Mouse (Mus musculus): ENCODE data around the gene Ube2m.

Gene Ube2m

GRCm38 (mm10) chr7:13034148-13034977 is 3.7 kb downstream of the Ube2m start, which contains the start of gene Chmp2a:
Gene Chmp2a, minus strand, starts transcription at chr7:13034807.
- in situ Hi-C loops (cut with MboI), result no loop called here

DNA sequence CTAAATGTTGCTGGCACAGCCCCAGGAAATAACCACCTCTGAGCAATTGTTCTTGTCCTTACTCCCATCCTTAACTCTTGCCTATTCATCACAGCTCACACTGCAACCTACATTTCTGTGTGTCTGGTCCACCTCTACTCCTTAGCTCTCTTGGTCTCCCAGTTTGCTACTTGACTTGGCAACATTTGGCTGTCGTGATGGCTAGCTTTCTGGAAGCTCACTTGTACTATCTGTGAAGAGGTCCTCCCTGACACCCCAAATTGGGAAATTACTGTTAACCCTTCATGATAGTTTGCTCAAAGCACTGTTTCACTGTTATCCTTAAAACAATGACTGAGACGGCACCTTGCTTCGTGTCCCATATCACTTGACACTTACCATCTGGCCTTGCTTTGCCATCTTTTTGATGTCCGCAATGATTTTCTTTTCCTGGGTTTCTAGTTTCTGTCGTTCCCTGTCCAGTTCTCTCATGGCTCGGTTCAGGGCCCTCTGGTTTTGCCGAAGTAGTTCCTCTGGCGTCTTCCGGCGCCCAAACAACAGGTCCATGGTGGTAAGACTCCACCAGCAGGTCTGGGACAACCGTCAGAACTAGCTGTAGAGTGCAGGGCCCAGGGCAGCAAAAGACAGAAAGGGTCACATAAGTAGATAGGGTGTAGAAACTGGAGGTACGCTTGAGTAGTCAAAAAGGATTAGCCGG is 4.5 kb downstream of the Ube2m start:
- in situ Hi-C loops (cut with MboI), result no loop called here

GRCm38 (mm10) chr7:13032541-13032940 is 5.5 kb downstream of the Ube2m start:
- in situ Hi-C loops (cut with MboI), result no loop called here

GRCm38 (mm10) chr7:13031983-13032382 is 6.1 kb downstream of the Ube2m start:
- in situ Hi-C loops (cut with MboI), result no loop called here

DNA sequence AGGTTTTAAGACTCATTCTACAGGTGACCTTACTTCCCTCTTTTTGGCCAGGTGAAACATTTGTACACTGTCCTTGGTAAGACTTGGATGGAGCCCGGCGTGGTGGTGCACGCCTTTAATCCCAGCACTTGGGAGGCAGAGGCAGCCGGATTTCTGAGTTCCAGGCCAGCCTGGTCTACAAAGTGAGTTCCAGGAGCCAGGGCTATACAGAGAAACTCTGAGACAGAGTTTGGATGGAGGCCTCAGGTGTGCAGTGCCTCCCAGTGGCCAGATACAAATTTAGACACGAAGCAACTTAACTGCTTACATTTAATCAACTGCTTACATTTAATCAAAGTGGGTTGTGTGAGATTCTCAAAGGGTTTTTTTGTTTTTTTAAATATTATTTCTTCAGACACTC is 7.0 kb downstream of the Ube2m start:
- in situ Hi-C loops (cut with MboI), result no loop called here

GRCm38 (mm10) chr7:13028986-13029385 is 9.1 kb downstream of the Ube2m start:
- in situ Hi-C loops (cut with MboI), result no loop called here

GRCm38 (mm10) chr7:13025511-13026112 is 12.5 kb downstream of the Ube2m start:
- in situ Hi-C loops (cut with MboI), result no loop called here

DNA sequence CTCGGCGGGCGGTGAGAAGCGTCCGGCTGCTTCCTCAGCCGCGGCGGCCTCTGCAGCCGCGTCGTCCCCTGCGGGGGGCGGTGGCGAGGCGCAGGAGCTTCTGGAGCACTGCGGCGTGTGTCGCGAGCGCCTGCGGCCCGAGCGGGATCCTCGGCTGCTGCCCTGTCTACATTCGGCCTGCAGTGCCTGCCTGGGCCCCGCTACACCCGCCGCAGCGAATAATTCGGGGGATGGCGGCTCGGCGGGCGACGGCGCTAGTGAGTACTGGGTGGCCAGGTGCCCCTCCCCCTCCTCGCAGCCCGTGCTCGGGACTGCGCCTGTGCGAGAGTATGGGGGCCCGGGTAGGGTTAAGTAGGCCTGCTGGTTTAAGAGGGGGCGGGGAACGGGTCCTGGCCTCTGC is 13.3 kb downstream of the Ube2m start:
- in situ Hi-C loops (cut with MboI), result loop anchor here (25.0 kb wide), 1 partner anchor 538 kb away; the partner anchor contains the start of gene Zfp606

GRCm38 (mm10) chr7:13023928-13024731 is 13.9 kb downstream of the Ube2m start:
- in situ Hi-C loops (cut with MboI), result loop anchor here (25.0 kb wide), 1 partner anchor 537 kb away; the partner anchor contains the start of gene Zfp606

DNA sequence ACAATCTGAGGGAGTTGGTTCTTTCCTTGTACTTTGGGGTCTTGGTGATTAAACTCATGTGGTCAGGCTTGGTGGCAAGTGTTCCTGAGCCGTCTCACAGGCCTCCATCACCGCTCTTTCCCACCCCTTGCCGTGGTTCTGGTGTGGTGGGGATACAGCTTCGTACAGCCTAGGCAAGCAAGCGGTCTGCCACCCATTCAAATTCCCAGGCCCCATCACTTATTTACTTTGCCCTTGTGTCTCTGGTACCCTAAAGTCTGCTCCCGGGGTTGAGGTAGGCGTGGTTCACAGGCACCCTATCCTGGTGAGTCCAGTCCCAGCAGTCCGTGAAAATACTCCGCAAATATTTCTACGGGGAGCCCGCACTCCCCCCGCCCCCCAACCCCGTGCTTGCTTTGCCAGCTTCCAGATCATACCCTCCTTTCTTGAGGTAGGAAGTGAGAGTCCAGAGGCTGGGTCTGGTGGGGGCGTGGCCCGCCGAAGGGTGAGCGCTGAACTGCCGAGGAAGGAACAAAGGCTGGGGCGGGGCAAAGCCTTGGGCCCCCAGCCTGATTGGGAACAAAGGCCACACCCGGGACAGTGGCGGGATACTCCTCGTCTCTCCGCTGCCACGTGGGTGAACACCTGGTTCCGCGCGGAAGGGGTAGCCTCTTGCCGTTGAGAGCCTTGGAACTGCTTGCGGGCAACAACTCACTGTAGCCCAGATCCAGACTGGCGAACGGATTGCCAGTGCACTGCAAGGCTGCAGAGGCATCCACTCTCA is 15.1 kb downstream of the Ube2m start:
- in situ Hi-C loops (cut with MboI), result loop anchor here (25.0 kb wide), 1 partner anchor 536 kb away; the partner anchor contains the start of gene Zfp606

DNA sequence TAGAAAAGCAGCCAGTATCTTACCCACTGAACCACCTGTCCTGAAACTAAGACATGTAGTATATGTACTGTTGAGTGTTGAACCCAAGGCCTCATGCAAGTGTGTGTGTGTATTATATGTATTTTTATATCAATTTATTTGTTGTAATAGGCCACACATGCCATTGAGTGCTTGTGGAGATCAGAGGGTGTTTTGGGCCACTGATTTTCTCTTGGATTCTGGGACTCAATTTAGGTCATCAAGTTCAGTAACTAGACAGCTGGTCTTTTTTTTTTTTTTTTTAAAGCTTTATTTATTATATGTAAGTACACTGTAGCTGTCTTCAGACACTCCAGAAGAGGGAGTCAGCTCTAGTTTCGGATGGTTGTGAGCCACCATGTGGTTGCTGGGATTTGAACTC is 22.9 kb downstream of the Ube2m start:
- in situ Hi-C loops (cut with MboI), result loop anchor here (25.0 kb wide), 1 partner anchor 528 kb away; the partner anchor contains the start of gene Zfp606

DNA sequence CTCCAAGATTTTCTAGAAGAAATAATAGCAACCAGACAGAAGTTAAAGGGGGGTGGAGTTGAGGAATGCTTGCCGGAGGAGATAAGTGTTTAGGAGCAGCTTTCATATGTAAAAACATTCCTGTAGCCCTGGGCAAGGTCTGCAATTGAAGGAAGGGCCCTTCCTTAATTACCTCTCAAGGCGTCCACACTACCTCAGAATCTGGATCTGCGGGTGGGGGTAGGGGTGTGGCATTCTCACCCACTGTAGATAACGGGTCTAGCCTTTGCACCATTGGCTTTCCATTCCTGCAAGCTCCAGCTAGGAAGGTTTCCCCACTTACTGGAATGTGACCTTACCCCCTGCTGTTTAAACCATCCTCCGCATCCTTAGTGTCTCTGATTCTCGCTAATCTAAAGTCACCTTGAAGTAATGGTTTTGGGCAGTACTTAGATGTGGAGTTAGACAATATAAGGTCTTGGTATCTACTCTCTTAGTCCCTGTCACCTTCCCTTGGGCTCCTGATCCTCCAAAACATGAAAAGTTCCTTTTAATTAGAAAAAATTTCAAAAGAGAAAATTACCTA is 23.7 kb downstream of the Ube2m start:
- in situ Hi-C loops (cut with MboI), result loop anchor here (25.0 kb wide), 1 partner anchor 527 kb away; the partner anchor contains the start of gene Zfp606

- in situ Hi-C loops (cut with MboI), result loop anchor here (25.0 kb wide), 1 partner anchor 526 kb away; the partner anchor contains the start of gene Zfp606
These were observed 24.4 kb downstream of the Ube2m start for GRCm38 (mm10) chr7:13013671-13014070.

DNA sequence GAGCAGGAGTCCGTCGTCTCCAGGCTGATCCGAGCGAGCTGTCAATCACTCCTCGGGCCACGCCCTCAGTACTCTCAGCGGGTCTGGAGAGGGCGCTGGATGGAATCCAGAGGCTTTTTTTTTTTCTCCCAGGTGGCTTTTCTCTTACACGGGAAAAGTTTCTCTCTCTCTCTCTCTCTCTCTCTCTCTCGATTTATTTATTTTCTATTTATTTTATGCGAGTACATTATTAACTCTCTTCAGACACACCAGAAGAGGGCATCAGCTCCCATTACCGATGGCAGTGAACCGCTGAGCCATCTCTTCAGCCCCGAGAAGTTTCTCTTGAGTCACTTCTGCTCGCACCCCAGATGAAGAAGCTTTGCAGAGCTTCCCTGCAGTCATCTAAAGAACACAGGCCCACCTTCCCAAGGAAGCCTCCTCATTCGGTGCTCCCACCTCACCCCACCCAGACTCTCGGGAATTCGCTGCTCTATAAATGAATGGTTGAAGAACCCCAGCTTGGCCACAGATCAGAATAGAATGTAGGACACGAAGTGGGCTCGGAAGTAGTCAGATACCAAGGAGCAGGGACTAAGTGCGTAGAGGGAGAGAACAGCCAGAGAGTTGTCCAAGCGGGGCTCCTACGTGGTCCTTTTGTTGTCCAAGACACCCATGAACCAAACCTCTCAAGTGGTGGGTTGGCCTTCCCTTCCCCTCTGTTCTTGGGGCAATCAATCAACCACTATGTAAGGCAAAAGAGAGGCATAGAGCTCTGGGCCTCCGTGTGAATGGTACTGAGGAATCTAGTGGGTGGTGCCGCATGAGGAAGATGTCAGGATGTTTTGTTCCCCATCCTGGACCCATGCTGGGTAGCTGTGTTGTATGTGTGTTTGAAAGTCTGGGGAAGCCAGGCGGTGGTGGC is 27.8 kb downstream of the Ube2m start, which contains the start of gene Zbtb45:
Zbtb45 (minus strand) TSS at position 30 of the 904 bp plus-strand sequence.
- in situ Hi-C loops (cut with MboI), result loop anchor here (25.0 kb wide), 1 partner anchor 523 kb away; the partner anchor contains the start of gene Zfp606

- in situ Hi-C loops (cut with MboI), result loop anchor here (5.0 to 25.0 kb wide), 2 partner anchors 33 to 522 kb away; partner anchors contain the start of gene Zfp606
These were observed 28.7 kb downstream of the Ube2m start for GRCm38 (mm10) chr7:13009143-13010004.

- in situ Hi-C loops (cut with MboI), result loop anchor here (5.0 to 25.0 kb wide), 2 partner anchors 35 to 520 kb away; partner anchors contain the start of gene Zfp606
These were observed 30.6 kb downstream of the Ube2m start for GRCm38 (mm10) chr7:13007341-13008092.

DNA sequence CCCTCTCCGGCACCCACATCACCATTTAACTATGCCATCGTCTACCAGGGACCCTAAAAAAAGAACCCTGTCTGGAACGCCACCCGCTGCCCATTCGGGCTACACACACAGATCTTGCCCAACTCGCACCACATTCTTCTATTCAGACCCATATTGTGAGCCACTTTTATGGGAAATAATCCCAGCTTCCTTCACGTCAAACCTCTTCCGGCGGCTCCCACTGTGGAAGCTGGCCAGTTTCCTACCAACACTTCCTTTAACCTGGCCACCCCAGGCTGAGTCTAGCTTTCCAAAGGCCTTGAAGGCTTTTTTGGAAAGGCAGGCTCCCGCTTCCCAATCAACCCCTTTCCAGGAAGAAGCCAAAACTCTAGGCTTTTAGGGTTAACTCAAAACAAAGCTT is 31.5 kb downstream of the Ube2m start:
- in situ Hi-C loops (cut with MboI), result loop anchor here (5.0 to 25.0 kb wide), 2 partner anchors 36 to 519 kb away; partner anchors contain the start of gene Zfp606

Data from mature B cell (primary cell).